Mouse (Mus musculus) midbrain, embryonic 10.5 days (tissue): ENCODE measurements around the gene Ccl27a. TPM values are rescaled to one million over a fixed set of nuclear protein-coding genes. Genes with fewer than 3 reads are reported as not detected.

Experiments
- polyA plus RNA-seq: library from polyadenylated mRNA; unstranded; fragments of >200 nt; fragmentation: Nextera tagmentation; extraction: Ambion mirVana; gene quantifications from 2 replicates; pipeline ENCODE4 v1.2.1, GENCODE M21; 2016

Gene Ccl27a
- polyA plus RNA-seq, 1 experiment from 2014 or later: 52.4 TPM

Other genes with a start within 250 kb of the Ccl27a start
- 4.1 and 5.7 TPM in 2 replicates for gene Fam219a, start 204.7 kb downstream of the Ccl27a start, polyA plus RNA-seq
- 1.6 and 2.2 TPM in 2 replicates for gene Dnaic1, start 204.5 kb downstream of the Ccl27a start, polyA plus RNA-seq
- gene Enho, start 133.9 kb downstream of the Ccl27a start, polyA plus RNA-seq: 23.2 and 31.4 TPM in 2 replicates
- 27.1 and 35.8 TPM in 2 replicates for gene Cntfr, start 77.2 kb downstream of the Ccl27a start, polyA plus RNA-seq
- 69.0 TPM in 2 replicates for gene Il11ra1, start 74.3 kb downstream of the Ccl27a start, polyA plus RNA-seq
- gene Rpp25l, start 60.7 kb downstream of the Ccl27a start, polyA plus RNA-seq: 86.4 and 91.5 TPM in 2 replicates
- gene Dctn3, start 51.1 kb downstream of the Ccl27a start, polyA plus RNA-seq: 150 and 167 TPM in 2 replicates
- 0.28 and 0.63 TPM in 2 replicates for gene Arid3c, start 43.1 kb downstream of the Ccl27a start, polyA plus RNA-seq
- 19.1 and 21.4 TPM in 2 replicates for gene Galt, start 19.0 kb downstream of the Ccl27a start, polyA plus RNA-seq
- gene Sigmar1, start 18.1 kb downstream of the Ccl27a start, polyA plus RNA-seq: 87.3 and 96.3 TPM in 2 replicates
- not detected in 2 replicates for gene Gm21541, start 129.4 kb upstream of the Ccl27a start, polyA plus RNA-seq
- 1.9 and 3.4 TPM in 2 replicates for gene Gm20878, start 167.3 kb upstream of the Ccl27a start, polyA plus RNA-seq
- gene Fam205a4, start 191.8 kb upstream of the Ccl27a start, polyA plus RNA-seq: 0.10 TPM in 1 of 2 replicates, not detected in the other